In the genomic region with DNA sequence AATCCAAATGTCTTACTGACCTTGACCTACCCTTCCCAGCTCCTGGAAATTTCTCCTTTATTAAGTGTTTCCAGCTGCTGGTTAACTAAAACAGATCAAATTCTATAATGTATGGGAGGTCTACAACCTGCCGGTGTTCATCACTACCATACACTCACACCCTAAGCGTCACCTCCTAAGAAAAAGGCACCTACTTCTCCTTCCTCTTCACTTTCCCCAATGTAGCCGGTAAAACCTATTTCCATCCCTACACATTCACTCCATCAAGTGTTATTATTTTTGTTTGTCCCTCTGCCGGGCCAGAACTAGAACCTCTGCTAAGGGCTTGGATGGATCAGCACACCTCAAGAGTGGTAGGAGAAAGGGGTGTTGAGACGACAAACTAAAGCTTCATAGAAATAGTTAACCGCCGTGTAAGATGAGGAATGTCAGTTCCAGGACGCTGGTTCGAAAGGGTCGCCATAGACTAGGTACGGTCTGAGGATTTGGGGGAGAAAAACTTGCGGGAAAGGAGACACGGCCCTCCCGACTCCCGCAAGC, we compare ENCODE assay signal across 8 mouse cellular contexts. TPM values are rescaled to one million over a fixed set of nuclear protein-coding genes. Genes with fewer than 3 reads are reported as not detected.
A peak's percentile ranks its signal among the peaks of the same experiment; 100 is the strongest.
DNase-seq lines count a peak whose midpoint lies in the region; ATAC-seq and TF ChIP-seq lines count a peak whose summit lies in the region.

No protein-coding gene starts in this region.

- peaks cover 16% of the 10 kb centered on the region for H3K4me1 ChIP-seq in kidney, embryonic 16.5 days (ENCODE audit: insufficient read depth, low read length)
- peaks cover 2% of the 10 kb centered on the region; the same call in 1 of the 2 replicates for H3K4me1 ChIP-seq in cortical plate, adult 2 months (ENCODE audit: control insufficient read depth, insufficient read depth, low read length)

- H3K9me3 ChIP-seq in kidney, embryonic 16.5 days (ENCODE audit: low read length): no peaks in the 10 kb centered on the region

- H3K27ac ChIP-seq in kidney, embryonic 16.5 days (ENCODE audit: low read length): 0 out of 2 replicates have a peak overlapping the region, but pooled peaks have one; percentile 15
- peak overlapping the region; percentile 51; the same call in 1 of the 2 replicates for H3K27ac ChIP-seq in cortical plate, adult 2 months (ENCODE audit: insufficient read depth, low read length)

- no peak for TF ChIP-seq POLR2A in cortical plate, adult 2 months (IDR thresholded peaks at IDR 0.05; ENCODE audit: extremely low read depth, insufficient read depth, low read length)
- TF ChIP-seq POLR2A in myocyte (IDR thresholded peaks at IDR 0.05; ENCODE audit: insufficient read length, low read depth): no peak

- WGBS in kidney, embryonic 16.5 days: 3% methylated on average over 15 of the region's 15 CpGs

- TF ChIP-seq CTCF in cortical plate, adult 2 months (IDR thresholded peaks at IDR 0.05; ENCODE audit: extremely low read depth, insufficient read depth, low read length): no peak

- ATAC-seq in kidney, embryonic 16.5 days (ENCODE audit: low FRiP score, low TSS enrichment): peak; percentile 28; the same call in 1 of the 2 replicates
- peak; percentile 53 for ATAC-seq in inflammation-experienced regulatory T-cells, adult 6 months

- peak overlapping the region; percentile 99 for H3K4me3 ChIP-seq in kidney, embryonic 16.5 days (ENCODE audit: low read length)
- peak overlapping the region; percentile 67 for H3K4me3 ChIP-seq in cortical plate, adult 2 months (ENCODE audit: insufficient read depth, low read length)
- peak overlapping the region; percentile 75 for H3K4me3 ChIP-seq in myocyte

- H3K27me3 ChIP-seq in kidney, embryonic 16.5 days (ENCODE audit: insufficient read depth, low read length): no peaks in the 10 kb centered on the region
- no peaks in the 10 kb centered on the region for H3K27me3 ChIP-seq in myocyte (ENCODE audit: control insufficient read depth, insufficient read depth, insufficient read length)

- peak overlapping the region; percentile 88 for H3K9ac ChIP-seq in kidney, embryonic 16.5 days (replicated peaks; ENCODE audit: low read length)

- H3ac ChIP-seq in myocyte (ENCODE audit: control insufficient read depth, insufficient read length): peak overlapping the region; percentile 21

- peaks cover 9% of the 10 kb centered on the region for H3K36me3 ChIP-seq in kidney, embryonic 16.5 days (ENCODE audit: insufficient read depth, low read length)
- no peaks in the 10 kb centered on the region for H3K36me3 ChIP-seq in myocyte (ENCODE audit: control insufficient read depth, insufficient read depth)

- no peak for DNase-seq in kidney, postnatal 14 days
- no peak for DNase-seq in ovary, postnatal 36 days (ENCODE audit: low spot score)
- DNase-seq in frontal cortex, postnatal 14 days (ENCODE audit: low spot score in 2 of 2): no peak
- DNase-seq in spleen, postnatal 36 days (ENCODE audit: low spot score in 2 of 2): no peak

- peaks cover 28% of the 10 kb centered on the region for H3K79me2 ChIP-seq in myocyte (ENCODE audit: control insufficient read depth, insufficient read depth)

- peak overlapping the region; percentile 89 for H3K4me2 ChIP-seq in kidney, embryonic 16.5 days (replicated peaks; ENCODE audit: low read depth, low read length)
- H3K4me2 ChIP-seq in myocyte (ENCODE audit: low read depth): peak overlapping the region; percentile 88

TF ChIP-seq in myocyte, 11 proteins besides CTCF, POLR2A, EP300 and RAD21:
- TF ChIP-seq SRF (IDR thresholded peaks at IDR 0.05; ENCODE audit: control insufficient read depth, insufficient read length, low read depth): no peak
- no peak for TF ChIP-seq MAX (IDR thresholded peaks at IDR 0.05; ENCODE audit: low read depth)
- TF ChIP-seq MYOD1 (IDR thresholded peaks at IDR 0.05; ENCODE audit: control insufficient read depth in 1 of 3, insufficient read length in 2 of 3, low read depth in 2 of 3): no peak
- TF ChIP-seq POLR2AphosphoS2 (IDR thresholded peaks at IDR 0.05; ENCODE audit: insufficient read length, low read depth): no peak
- no peak for TF ChIP-seq USF1 (IDR thresholded peaks at IDR 0.05; ENCODE audit: low read depth)
- no peak for TF ChIP-seq E2F4 (IDR thresholded peaks at IDR 0.05; ENCODE audit: insufficient read depth)
- no peak for TF ChIP-seq MYOG (IDR thresholded peaks at IDR 0.05; ENCODE audit: control insufficient read depth in 1 of 3, insufficient read depth in 1 of 3, insufficient read length in 2 of 3, low read depth in 2 of 3)
- TF ChIP-seq TCF12 (IDR thresholded peaks at IDR 0.05; ENCODE audit: insufficient read depth, poor library complexity, severe bottlenecking): no peak
- TF ChIP-seq CEBPB (IDR thresholded peaks at IDR 0.05; ENCODE audit: insufficient read depth, poor library complexity, severe bottlenecking): no peak
- TF ChIP-seq REST (IDR thresholded peaks at IDR 0.05; ENCODE audit: insufficient read depth, insufficient read length): no peak
- TF ChIP-seq TCF3 (IDR thresholded peaks at IDR 0.05; ENCODE audit: insufficient read length, low read depth): no peak

RNA-seq across cellular contexts. Expression of a gene that starts 0.4 kb away (rescaled TPM):
- polyA plus RNA-seq in kidney, embryonic 16.5 days (2015; fragmentation: Nextera tagmentation; extraction: Ambion mirVana): 13.1 and 14.4 TPM in 2 replicates
- 60.7 and 62.4 TPM in 2 replicates for polyA plus RNA-seq in cortical plate, adult 2 months (2012; rRNA removed)
- 10 to 100 TPM in 2 of 3 experiments, 1 to 10 TPM in 1; 5.3 to 14.7 (median 11.0) TPM for polyA plus RNA-seq in inflammation-experienced regulatory T-cells, adult 6 months (2017; shearing (Covaris generic))
- polyA plus RNA-seq in myocyte (2012; fragmentation: generic; extraction: Trizol): 10.7 TPM

RNA-seq across cellular contexts. Expression of a gene that starts 0.5 kb away (rescaled TPM):
- 21.9 and 25.5 TPM in 2 replicates for polyA plus RNA-seq in kidney, embryonic 16.5 days (2015; fragmentation: Nextera tagmentation; extraction: Ambion mirVana)
- 0.52 and 0.61 TPM in 2 replicates for polyA plus RNA-seq in cortical plate, adult 2 months (2012; rRNA removed)
- 1 to 10 TPM; 1.1 to 7.4 (median 4.2) TPM for polyA plus RNA-seq in inflammation-experienced regulatory T-cells, adult 6 months (2017; shearing (Covaris generic))
- 4.4 TPM for polyA plus RNA-seq in myocyte (2012; fragmentation: generic; extraction: Trizol)

RNA-seq across cellular contexts. Expression of a gene that starts 25.9 kb away (rescaled TPM):
- polyA plus RNA-seq in kidney, embryonic 16.5 days (2015; fragmentation: Nextera tagmentation; extraction: Ambion mirVana): not detected in 2 replicates
- polyA plus RNA-seq in cortical plate, adult 2 months (2012; rRNA removed): not detected in 2 replicates
- polyA plus RNA-seq in inflammation-experienced regulatory T-cells, adult 6 months (2017; shearing (Covaris generic)): 1 to 10 TPM in 1 of 3 experiments, not detected in 2; 1.1 TPM
- not detected for polyA plus RNA-seq in myocyte (2012; fragmentation: generic; extraction: Trizol)

RNA-seq across cellular contexts. Expression of a gene that starts 35.3 kb away (rescaled TPM):
- 13.5 and 14.6 TPM in 2 replicates for polyA plus RNA-seq in kidney, embryonic 16.5 days (2015; fragmentation: Nextera tagmentation; extraction: Ambion mirVana)
- 3.2 and 4.8 TPM in 2 replicates for polyA plus RNA-seq in cortical plate, adult 2 months (2012; rRNA removed)
- 1 to 10 TPM in 1 of 3 experiments, not detected in 2; 1.4 TPM for polyA plus RNA-seq in inflammation-experienced regulatory T-cells, adult 6 months (2017; shearing (Covaris generic))
- polyA plus RNA-seq in myocyte (2012; fragmentation: generic; extraction: Trizol): 0.07 TPM

RNA-seq across cellular contexts. Expression of a gene that starts 36.4 kb away (rescaled TPM):
- 6.0 and 6.2 TPM in 2 replicates for polyA plus RNA-seq in kidney, embryonic 16.5 days (2015; fragmentation: Nextera tagmentation; extraction: Ambion mirVana)
- 16.9 and 17.0 TPM in 2 replicates for polyA plus RNA-seq in cortical plate, adult 2 months (2012; rRNA removed)
- polyA plus RNA-seq in inflammation-experienced regulatory T-cells, adult 6 months (2017; shearing (Covaris generic)): 10 to 100 TPM in 1 of 3 experiments, 1 to 10 TPM in 2; 5.9 to 10.2 (median 8.2) TPM
- polyA plus RNA-seq in myocyte (2012; fragmentation: generic; extraction: Trizol): 2.2 TPM
